Mouse (Mus musculus) c-Kit-positive CD71-positive TER-119-negative erythroid progenitor cells, embryonic 14.5 days (primary cell): Measurements from ENCODE around the gene Ltbp1.

Source experiments
- DNase-seq: peaks from one replicate; pipeline ENCODE4 v3.0.0-alpha.2; 2013; ENCODE audit warnings: low read depth

Gene Ltbp1

DNA sequence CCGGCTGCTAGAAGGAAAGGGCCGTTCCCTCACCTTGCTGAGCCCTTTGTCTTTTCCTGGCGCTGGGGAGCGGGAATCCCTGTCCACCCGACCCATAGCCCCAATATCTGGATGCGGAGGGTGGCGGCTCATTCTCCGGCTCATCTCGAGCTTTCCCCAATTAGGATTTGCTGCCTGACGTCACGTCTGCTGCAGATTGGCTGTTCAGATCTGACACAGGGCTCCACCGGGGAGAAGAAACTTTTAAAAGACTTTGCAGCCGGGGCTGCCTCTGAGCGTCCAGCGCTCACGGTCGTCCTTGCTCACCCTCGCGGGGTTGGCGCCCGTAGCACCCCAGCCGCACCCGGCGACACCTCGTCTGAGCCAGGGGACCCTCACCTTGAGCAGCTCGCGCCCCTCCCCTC is at the start of gene Ltbp1:
Gene Ltbp1 (plus strand): TSS at position 288 of the 404 bp plus-strand sequence.
- peak; percentile 72 for DNase-seq

DNA sequence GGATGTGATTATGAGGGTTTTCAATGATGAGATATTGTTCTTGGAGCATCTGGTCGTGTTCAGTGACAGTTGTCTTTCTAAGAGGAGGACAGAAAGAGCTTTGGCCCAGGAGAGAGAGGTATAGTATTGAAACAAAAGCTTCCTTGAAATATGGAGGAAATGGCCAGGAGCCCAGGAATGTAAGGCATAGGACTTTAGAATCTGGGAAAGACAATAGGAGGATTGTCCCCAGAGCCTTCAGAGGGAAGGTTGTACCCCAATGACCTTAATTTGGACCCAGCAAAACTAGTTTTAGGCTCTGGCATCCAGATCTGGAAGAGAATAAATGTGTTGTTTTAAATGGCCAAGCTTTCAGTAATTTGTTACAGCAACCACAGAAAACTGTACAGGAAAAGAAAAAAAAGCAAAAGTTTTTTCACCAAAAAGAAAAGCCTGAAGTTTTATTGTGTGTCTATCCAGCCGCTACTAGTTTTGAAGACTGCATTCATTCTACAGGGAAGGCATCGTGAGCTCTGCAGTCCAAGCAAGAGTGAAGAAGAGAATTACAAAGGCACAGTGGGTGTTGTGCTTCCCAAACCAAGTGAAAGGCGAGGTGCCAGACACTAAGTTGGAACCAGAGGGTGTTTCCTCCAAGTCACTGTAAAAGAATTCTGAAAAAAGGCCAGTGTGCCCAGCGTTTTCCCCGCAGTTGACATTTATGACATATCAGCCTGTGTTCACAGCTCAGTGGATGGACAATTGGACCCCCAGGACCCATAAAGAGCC is 45.7 kb upstream of the Ltbp1 start:
- no peak for DNase-seq

DNA sequence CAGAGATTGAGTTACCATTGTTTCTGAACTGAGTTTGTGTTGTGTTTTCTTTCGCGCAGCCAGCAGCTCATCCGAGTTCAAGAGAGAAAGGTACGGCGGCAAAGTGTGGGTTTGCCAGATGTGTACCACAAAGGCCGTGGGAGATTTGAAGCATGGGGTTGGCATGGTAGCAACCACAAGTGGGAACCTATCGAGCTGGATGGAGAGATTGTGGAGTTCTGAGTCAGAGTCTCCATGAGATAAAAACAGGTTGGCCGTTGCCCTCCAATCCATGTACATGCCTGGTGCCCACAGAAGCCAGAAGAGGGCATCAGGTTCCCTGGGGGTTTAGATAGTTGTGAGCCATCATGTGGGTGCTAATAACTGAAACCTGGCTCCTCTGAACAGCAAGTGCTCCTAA is 42.1 kb upstream of the Ltbp1 start:
- DNase-seq, result no peak

DNA sequence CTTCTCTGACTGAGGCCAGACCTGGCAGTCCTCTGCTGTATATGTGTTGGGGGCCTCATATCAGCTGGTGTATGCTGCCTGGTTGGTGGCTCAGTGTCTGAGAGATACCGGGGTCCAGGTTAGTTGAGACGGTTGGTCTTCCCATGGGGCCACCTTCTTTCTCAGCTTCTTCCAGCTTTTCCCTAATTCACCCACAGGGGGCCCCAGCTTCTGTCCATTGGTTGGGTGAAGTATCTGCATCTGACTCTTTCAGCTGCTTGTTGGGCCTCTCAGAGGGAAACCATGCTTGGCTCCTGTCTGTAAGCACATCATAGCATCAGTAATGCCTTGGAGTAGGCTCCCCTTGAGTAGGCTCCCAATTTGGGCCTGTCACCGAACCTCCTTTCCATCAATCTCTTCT is 41.5 kb upstream of the Ltbp1 start:
- DNase-seq, result no peak

DNA sequence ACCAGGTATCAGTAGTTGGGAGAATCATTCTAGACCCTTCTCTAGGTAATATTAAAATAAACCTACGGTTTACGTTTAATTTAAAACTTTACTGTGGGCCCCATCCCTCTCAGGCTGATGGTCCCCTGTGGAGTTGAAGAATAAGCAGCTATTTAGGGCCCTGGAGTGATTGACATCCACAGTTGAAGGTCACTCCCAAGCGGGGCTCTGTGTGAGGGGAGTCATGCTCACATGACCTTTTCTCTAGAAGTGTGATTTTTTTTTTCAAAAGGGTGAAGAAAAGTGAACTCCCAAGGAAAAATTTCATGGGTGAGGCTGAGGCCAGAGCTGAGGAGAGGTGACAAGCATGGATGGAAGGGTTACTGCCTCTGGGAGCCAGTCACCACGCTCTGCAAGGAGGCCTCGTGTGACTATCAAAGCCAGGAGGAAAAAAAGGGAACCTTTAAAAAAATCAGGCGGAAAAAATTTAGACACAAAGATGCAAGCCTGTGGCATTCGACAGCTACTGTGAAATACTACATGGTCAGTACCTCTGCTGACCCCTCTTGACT is 38.0 kb upstream of the Ltbp1 start:
- no peak for DNase-seq

DNA sequence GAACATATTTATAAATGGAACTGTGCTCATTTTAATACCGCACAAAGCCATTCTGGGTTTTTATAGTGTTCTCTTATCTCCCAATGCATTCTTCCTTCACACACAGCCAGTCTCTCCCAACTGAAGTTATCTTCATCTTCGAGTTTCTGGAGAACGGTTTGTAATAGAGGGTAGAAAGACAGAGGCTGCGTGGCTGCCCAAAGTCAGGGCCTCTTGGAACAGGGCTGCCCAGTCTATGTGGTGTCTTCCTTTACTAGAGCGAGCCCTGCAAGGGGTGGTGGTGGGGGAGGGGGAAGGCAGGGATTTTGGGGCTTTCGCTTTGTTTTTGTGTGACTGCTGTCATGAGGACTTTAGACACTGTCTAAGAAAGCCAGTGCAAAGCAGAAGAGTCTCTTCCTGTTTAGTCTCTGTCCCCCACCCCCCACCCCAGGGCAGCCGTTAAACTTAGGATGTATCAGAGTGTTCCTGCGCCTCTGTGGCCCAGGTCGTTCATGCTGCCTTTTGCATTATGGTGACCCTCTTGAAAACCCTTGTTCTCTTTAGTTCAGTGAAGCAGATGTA is 37.1 kb upstream of the Ltbp1 start:
- no peak for DNase-seq

DNA sequence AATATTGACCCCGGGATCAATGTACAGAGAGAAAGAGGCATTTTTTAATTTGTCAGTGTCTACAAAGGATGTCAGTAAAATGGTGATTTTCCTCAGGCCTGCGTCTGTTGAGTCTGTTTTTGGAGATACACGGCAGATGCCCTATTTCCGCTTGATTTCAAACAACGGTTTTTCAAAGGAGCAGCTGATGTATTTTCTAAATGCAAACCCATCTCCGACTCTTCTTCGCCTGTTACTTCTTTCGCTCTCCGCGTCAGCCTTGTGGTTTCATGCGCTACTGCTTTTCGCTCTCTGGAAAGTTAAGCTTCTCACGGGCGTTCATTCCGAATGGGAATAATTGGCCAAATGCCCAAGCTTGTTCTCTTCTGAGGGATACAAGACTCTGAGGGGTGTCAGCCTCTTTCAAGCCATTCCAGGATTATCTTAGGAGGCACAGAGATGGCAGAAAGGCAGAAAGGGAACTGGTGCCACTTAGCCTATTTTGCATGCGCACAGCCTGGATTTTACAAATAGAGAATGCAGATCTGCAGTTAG is 36.6 kb upstream of the Ltbp1 start:
- no peak for DNase-seq

DNA sequence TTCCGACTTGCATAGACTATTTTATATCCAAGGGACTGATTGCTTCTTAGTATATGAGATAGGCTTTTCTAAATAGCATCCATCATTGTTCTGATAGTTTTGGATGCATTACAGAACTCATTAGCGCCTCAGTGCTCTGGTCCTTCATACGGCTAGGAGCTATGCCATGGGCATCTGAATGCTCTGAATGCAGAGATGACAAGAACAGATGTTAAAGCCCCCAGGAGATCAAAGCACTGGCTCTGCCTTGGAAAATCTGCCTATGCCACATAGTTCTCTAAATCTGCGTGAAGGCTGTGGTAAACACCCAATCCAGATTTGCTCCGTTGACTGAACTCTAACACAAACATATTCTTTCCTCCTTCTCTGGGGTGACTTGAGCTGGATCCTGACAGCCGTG is 30.2 kb upstream of the Ltbp1 start:
- DNase-seq, result no peak

DNA sequence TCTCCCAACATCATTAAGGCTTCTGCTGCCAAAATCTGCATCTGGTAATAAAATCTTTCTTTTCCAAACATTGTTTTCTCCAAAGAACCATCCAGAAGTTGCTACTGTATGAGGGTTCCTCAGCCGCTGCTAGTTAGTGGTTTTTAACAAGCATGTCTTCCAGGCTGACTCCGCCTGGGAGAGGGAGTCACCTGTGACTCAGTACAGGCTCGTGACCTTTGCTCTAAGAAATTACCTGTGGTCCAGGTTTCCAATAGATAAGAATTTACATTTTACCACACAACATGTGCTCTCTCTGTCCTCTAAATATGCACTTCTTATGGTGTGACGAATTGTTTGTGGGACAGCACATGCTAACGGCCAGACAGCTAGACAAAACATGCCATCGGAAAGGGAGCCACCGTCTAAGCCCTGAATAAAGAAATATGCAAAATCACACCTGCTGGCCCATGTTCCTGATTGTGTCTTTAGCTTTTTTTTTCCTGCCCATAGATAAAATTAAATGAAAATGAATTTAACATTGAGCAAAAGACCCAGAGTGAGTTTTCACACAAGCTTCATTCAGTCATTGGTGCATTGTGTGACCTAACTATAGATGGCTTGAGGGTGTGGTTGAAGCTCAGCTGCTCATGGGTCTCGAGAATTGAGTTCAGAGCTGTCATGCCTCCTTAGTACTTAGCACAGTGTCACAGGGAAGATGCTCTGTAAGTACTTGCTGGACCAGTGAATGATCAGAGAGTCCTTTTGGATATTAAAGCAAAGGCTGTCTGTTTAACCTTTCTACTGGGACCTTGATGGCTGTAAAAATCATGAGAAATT is 29.0 kb upstream of the Ltbp1 start:
- no peak for DNase-seq

DNA sequence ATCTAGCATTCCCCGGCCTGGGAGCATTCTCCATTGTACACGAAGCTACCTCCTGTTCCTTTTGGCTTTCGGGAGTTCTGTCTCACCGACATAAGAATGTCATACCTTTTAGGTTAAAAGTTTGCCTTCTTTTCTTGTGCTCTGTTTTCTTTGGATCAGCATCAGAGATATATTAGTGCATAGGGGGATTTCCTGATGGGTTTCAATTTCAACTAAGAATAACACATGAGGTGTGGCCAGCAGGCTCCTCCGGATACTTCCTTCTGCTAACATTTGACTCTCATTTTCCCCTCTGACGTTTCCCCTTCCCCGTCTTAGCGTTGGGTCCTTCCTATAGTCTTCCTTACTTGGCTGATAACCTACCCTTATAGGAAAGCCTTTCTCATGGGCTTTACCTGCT is 25.6 kb upstream of the Ltbp1 start:
- no peak for DNase-seq

DNA sequence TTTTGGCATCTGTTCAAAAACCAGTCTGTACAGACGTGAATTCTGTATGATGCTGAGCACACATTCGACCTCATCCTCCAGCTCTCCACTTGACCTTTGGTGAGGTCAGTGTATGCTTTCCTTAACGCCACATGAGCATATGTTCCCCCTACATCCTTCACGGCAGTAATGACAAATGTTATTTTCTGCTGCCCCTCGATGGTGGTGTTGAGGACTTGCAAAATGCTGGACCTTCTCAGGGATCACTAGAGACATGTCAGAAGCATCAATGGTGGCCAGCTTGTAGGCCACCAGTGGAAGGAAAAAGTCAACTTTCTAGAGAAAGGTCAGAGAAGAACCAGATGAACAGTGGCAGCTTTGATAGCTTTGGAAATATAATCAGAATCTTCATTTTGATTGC is 23.7 kb upstream of the Ltbp1 start:
- no peak for DNase-seq

DNA sequence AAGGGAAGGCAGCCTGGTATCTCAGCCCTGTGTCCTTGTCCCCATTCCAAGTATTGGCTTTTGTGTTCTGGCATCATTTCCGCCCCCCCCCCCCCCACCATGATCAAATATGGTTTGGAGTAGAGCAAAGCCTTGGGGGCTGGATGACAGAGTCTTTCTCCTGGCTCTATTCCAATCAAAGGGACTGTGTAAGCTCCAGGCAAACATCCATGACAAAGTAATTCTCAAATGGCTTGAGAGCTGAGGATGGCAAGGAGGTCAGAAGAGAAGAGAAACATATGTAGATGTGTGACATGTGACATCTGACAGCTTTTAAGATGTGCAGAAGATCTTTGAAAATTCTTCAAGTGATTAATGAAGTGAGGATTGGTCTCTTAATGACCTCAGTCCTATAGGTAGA is 22.5 kb upstream of the Ltbp1 start:
- no peak for DNase-seq

DNA sequence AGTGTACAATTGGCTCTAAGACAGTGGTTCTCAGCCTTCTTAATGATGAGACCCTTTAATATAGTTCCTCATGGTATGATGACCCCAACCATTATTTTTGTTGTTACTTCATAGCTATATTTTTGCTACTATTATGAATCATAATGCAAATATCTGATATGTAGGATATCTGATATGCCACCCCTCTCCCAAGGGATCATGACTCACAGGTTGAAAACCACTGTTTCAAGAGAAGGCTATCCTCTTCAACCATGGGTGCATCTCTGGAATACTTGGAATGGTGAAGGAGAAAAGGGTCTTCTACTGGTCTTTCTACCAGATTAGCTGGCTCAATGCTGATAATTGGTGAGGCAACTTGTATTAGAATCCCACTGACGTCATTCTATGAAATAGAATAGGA is 21.3 kb upstream of the Ltbp1 start:
- DNase-seq, result no peak

DNA sequence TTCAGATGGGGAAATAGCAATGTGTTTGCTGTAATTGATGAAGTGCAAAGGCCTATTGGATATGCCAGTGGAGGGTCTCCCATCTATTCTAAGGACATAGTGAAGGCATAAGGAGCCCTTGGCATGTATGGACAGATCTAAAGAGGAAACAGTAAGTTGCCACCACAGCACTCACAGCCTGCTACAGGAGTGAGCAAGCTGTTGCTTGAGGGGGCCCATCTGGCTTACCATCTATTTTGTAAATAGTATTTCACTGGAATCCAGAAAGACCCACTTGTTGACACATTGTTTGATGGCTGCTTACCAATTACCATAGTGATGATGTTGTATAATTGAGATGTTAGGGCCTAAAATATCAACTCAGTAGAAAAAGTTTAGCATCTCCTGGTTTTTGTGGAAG is 20.7 kb upstream of the Ltbp1 start:
- DNase-seq, result no peak

DNA sequence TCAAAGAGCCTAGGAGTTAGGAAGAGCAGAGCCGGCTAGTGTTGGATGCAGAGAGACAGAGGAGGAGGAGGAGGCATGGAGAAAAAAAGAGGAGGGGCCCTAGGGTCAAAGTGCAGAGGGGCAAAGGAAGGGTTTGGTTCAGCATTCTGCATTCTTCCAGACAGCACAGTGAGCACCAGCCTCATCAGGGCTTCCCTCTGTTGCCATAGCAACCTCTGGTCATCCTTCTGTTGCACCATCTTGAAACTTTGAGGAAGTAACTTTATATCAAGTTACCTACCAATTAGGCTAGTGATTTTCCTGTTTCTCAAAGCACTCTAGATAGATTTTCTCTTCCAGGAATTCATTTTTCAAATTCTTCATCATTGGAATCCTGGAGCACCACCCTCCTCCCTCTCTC is 18.3 kb upstream of the Ltbp1 start:
- DNase-seq, result no peak

DNA sequence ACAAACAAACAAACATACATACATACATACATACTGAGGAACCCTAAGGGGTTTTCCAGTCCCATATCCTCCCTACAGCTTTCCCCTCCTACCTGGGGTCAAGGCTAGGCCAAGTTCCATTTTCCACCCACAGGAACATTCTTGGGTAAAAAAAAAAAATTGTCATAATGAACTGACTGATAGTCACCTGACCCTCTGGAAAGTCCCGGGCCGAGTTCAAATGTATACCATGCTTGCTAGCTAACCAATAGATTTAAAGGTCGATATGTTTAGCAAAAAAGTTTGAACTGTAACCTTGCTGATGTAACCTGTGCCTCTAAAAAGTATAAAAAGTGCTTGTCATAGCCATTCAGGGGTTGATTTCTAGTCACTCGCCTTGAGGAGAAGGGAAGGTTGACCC is 15.7 kb upstream of the Ltbp1 start:
- no peak for DNase-seq

DNA sequence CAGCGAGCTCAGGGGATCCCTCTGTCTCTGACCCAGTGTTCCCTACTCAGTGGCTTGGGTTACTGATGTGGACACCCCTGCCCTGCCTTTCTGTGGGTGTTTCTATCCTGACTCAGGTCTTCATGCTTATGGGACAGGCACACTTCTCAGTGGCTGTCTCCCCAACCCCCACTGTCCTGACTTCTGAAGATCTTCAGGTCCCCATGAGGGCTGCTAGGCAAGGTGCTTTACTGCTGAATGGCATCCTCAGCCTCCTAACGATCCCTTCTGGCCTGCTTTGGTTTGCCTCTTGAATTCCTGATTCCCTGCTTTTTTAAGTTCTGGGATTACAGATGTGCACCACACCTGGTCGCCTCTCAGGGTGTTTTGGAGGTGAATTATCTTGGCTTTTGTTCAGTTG is 14.8 kb upstream of the Ltbp1 start:
- no peak for DNase-seq

DNA sequence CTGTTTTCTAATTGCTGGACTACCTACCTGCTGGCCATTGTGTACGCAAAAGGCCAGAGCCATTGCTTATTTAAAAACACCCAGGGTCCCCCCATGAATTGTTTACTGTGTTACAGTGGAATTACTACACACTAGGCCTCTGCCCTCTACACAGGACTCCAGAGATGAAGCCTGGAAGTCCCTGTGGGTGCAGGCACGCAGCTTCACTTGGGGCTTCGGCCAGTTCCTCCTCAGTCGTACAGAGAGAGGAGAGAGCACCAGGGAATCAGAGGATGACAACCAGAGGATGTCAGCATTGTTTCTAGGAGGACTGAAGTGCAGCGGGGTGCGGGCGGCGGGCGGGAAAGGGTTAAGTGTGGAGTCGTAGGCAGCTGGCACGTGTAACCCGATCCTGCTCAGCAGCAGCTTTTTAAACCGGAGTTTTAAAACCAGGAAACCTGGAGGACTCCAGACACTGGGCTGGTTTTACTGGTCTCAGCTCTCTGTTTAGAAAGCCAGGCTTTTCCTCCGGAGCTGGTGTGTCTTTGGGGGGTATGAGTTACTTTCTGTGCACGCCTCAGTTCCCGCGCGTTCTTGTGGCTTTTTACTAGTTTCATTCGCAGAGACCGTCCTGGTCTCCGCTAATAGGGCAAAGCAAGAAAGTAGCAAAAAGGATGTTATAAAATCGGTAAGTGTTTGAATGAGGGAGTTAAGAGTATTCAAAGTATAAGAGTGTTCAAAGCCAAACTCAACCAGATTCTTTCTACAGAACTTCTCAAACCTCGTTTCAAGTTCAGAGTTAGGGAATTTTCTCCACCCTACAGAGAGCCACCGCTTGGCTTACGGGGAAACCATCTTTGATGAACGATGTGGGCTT is 11.4 kb upstream of the Ltbp1 start:
- DNase-seq, result no peak

DNA sequence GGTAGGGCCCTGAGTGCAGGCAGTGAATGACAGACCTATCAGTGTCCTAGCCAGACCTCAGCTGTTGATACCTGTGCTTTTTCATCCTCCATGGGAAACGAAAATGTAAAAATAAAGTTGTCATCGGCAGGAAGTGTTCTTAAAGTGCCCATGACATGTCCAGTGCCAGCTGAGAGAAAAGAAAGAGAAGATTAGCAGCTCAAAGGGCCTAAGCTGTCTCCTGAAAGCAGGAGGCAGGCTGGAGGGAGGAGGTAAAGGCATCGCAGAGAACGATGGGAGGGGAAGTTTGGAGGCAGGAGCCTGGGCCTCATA is 10.8 kb upstream of the Ltbp1 start:
- no peak for DNase-seq

DNA sequence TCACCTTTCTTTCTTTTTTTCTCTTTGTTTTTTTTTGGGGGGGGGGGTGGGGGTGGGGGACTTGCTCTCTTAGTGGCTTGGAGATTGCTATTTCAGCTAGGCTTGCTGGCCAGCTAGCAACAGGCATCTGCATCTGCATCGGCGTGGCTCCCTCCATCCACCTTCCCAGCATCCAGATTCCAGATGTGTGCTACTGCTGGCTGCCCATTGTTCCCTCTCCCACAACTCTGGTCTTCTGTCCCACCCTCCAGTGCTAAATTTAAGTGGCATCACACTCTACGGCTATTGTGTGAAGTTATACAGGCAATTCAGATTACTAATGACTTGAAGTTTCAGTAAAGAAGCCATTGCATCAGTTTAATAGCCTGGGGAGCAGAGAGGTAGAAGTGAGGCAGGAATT is 10.1 kb upstream of the Ltbp1 start:
- no peak for DNase-seq

DNA sequence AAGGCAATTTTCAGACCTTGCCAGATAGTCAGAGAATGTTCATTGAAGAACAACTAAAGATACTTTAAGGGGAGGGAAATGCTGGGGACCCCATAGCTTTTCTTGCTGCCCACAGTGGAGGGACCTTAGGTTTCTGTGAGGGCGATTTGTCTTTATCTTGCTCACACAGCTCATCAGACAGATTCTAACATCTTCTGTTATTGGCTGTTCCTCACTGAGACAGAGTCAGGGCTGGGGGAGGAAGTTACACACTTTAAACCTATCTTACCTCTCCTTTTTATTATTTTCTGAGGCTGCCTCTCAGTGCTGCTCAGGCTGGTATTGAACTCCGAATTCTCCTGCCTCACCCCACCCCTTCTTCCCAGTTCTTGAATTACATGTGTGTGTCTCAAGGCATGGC is 5.3 kb upstream of the Ltbp1 start:
- no peak for DNase-seq

DNA sequence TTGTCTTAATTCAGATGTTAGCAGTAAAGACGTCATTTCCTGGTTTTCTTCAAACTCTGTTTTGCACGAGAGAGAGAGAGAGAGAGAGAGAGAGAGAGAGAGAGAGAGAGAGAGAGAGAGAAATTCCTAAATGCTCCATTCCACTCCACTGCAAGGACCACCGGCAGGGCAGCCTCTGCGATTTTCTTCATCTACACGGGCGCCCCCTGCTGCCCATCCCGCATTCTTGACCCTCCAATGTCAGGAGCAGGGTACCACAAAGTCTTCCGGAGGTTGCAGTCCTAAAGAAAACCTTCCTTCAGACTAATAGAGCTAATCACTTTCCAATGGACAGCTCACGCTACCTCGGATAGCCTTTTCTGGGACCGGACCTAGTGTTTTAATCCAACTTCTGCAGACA is 548 bp upstream of the Ltbp1 start:
- DNase-seq, result peak; percentile 60
